Mouse (Mus musculus): ENCODE measurements at regions not wholly inside any gene's neighbourhood (a gene's known extent, or its start where the extent isn't known, plus 50 kb on each side); places are given as distances from the start of the nearest gene placed in this dataset.

- TF ChIP-seq CTCF (IDR thresholded peaks at IDR 0.05; ENCODE audit: insufficient read depth, low read depth, low read length), result no peak
- TF ChIP-seq POLR2A (IDR thresholded peaks at IDR 0.05; ENCODE audit: insufficient read depth, low read depth, low read length), result no peak
Measured at GRCm38 (mm10) chr15:7617954-7618353, 192.7 kb upstream of the Gdnf start.

All from olfactory bulb, adult 2 months (tissue).